Mouse (Mus musculus) hindbrain, embryonic 13.5 days (tissue): ENCODE measurements around the gene Fntb. TPM values are rescaled to one million over a fixed set of nuclear protein-coding genes. Genes with fewer than 3 reads are reported as not detected.
"Not testable (repeated sequence)": the region's sequence is repeated elsewhere in the genome, so short reads cannot be mapped to it uniquely, and the experiment has no call there.

Source experiments
- ATAC-seq: fragments of 200-750 bp; cut with Nextera tagmentation; 2 replicates; pipeline ENCODE4 v1.8.0; 2017; ENCODE audit warnings: moderate TSS enrichment; ENCODE audit not compliant: low FRiP score
- H3K27ac ChIP-seq: fragments of 300-500 bp; sonication (generic); 2 replicates; pipeline ENCODE4 v1.5.1; 2015; ENCODE audit warnings: inconsistent platforms, mild to moderate bottlenecking, moderate library complexity
- H3K27me3 ChIP-seq: fragments of 300-500 bp; sonication (generic); 2 replicates; pipeline ENCODE4 v1.6.1; 2015; ENCODE audit warnings: mild to moderate bottlenecking, inconsistent platforms
- H3K36me3 ChIP-seq: fragments of 300-500 bp; sonication (generic); 2 replicates; pipeline ENCODE4 v1.6.1; 2015; ENCODE audit warnings: mild to moderate bottlenecking, inconsistent platforms
- H3K4me1 ChIP-seq: fragments of 300-500 bp; sonication (generic); replicated peaks from 2 replicates; pipeline ENCODE4 v1.6.1; 2015; ENCODE audit warnings: inconsistent platforms
- H3K4me2 ChIP-seq: fragments of 300-500 bp; sonication (generic); 2 replicates; pipeline ENCODE4 v1.6.1; 2015; ENCODE audit warnings: inconsistent platforms, mild to moderate bottlenecking, moderate library complexity
- H3K4me3 ChIP-seq: fragments of 300-500 bp; sonication (generic); 2 replicates; pipeline ENCODE4 v1.5.1; 2015; ENCODE audit warnings: mild to moderate bottlenecking, inconsistent platforms
- H3K9ac ChIP-seq: fragments of 300-500 bp; sonication (generic); 2 replicates; pipeline ENCODE4 v1.6.1; 2015; ENCODE audit warnings: mild to moderate bottlenecking, inconsistent platforms
- H3K9me3 ChIP-seq: fragments of 300-500 bp; sonication (generic); 2 replicates; pipeline ENCODE4 v1.6.1; 2016; ENCODE audit warnings: inconsistent platforms
- WGBS: fragments of 180-500 bp; shearing (Covaris S2); methylation state at CpG from one replicate; pipeline ENCODE4 v1.1.7; 2015; 5-methylcytosine and 5-hydroxymethylcytosine counted together
- polyA plus RNA-seq: library from polyadenylated mRNA; unstranded; fragments of >200 nt; fragmentation: Nextera tagmentation; extraction: Ambion mirVana; gene quantifications from 2 replicates; pipeline ENCODE4 v1.2.1, GENCODE M21; 2015

The Fntb gene
- polyA plus RNA-seq, 1 experiment from 2014 or later, result 33.3 TPM

GRCm38 (mm10) chr12:76853378-76854142 is 88.2 kb downstream of the Fntb start:
- no peak for ATAC-seq
- no peak overlapping the region; the same call in 1 of the 2 replicates for H3K27ac ChIP-seq
- no peak overlapping the region for H3K9ac ChIP-seq
- H3K4me3 ChIP-seq, result no peak overlapping the region
- no peak overlapping the region for H3K4me2 ChIP-seq
- H3K36me3 ChIP-seq, result no peaks in the 10 kb centered on the region
- H3K27me3 ChIP-seq, result no peaks in the 10 kb centered on the region
- peaks cover 10% of the 10 kb centered on the region; the same call in 1 of the 2 replicates for H3K4me1 ChIP-seq
- 91% methylated on average over 1 of the region's 1 CpGs for WGBS
- no peaks in the 10 kb centered on the region for H3K9me3 ChIP-seq

GRCm38 (mm10) chr12:76857087-76857486 is 91.7 kb downstream of the Fntb start:
- no peak overlapping the region for H3K4me3 ChIP-seq
- H3K36me3 ChIP-seq, result no peaks in the 10 kb centered on the region; the same call in 1 of the 2 replicates
- no peak overlapping the region for H3K27ac ChIP-seq
- no peaks in the 10 kb centered on the region for H3K9me3 ChIP-seq
- 77% methylated on average over 10 of the region's 10 CpGs for WGBS
- H3K4me2 ChIP-seq, result no peak overlapping the region
- peaks cover 10% of the 10 kb centered on the region; the same call in 1 of the 2 replicates for H3K4me1 ChIP-seq
- no peaks in the 10 kb centered on the region for H3K27me3 ChIP-seq
- no peak for ATAC-seq
- H3K9ac ChIP-seq, result no peak overlapping the region

- not testable (repeated sequence) for H3K27me3 ChIP-seq, ATAC-seq, H3K9ac ChIP-seq, H3K36me3 ChIP-seq, H3K4me3 ChIP-seq, H3K9me3 ChIP-seq, H3K27ac ChIP-seq, H3K4me1 ChIP-seq, H3K4me2 ChIP-seq
- 78% methylated on average over 6 of the region's 6 CpGs for WGBS
Observed at GRCm38 (mm10) chr12:76858788-76859187, 93.4 kb downstream of the Fntb start.

- Histone ChIP-seq H3K4me3 (no peak overlapping the region), H3K27ac (no peak overlapping the region), H3K9ac (no peak overlapping the region), H3K4me1 (no peaks in the 10 kb centered on the region), H3K4me2 (no peak overlapping the region), H3K9me3 (no peaks in the 10 kb centered on the region), H3K36me3 (peaks cover 5% of the 10 kb centered on the region), H3K27me3 (no peaks in the 10 kb centered on the region)
- no peak for ATAC-seq
- WGBS, result 80% methylated on average over 11 of the region's 11 CpGs
Observed at GRCm38 (mm10) chr12:76863651-76864050, 98.3 kb downstream of the Fntb start.

- no peak overlapping the region for H3K9ac ChIP-seq
- no peak overlapping the region for H3K4me3 ChIP-seq
- H3K4me2 ChIP-seq, result no peak overlapping the region
- peaks cover 5% of the 10 kb centered on the region for H3K36me3 ChIP-seq
- no peak for ATAC-seq
- 81% methylated on average over 13 of the region's 13 CpGs for WGBS
- H3K4me1 ChIP-seq, result no peaks in the 10 kb centered on the region
- no peaks in the 10 kb centered on the region for H3K9me3 ChIP-seq
- H3K27me3 ChIP-seq, result no peaks in the 10 kb centered on the region
- no peak overlapping the region for H3K27ac ChIP-seq
Observed at GRCm38 (mm10) chr12:76865266-76865665, 99.9 kb downstream of the Fntb start.

- Histone ChIP-seq H3K4me1 (no peaks in the 10 kb centered on the region), H3K4me3 (no peak overlapping the region), H3K4me2 (no peak overlapping the region), H3K9me3 (no peaks in the 10 kb centered on the region), H3K27ac (no peak overlapping the region), H3K27me3 (no peaks in the 10 kb centered on the region), H3K36me3 (peaks cover 1% of the 10 kb centered on the region), H3K9ac (no peak overlapping the region)
- no peak for ATAC-seq
- 65% methylated on average over 10 of the region's 10 CpGs for WGBS
Observed at GRCm38 (mm10) chr12:76867586-76868280, 102.3 kb downstream of the Fntb start.

- WGBS, result 75% methylated on average over 14 of the region's 14 CpGs
- no peak overlapping the region for H3K4me2 ChIP-seq
- ATAC-seq, result no peak
Observed at GRCm38 (mm10) chr12:76868463-76869198, 103.2 kb downstream of the Fntb start.

GRCm38 (mm10) chr12:76869561-76869960 is 104.2 kb downstream of the Fntb start:
- H3K4me3 ChIP-seq, result no peak overlapping the region
- no peaks in the 10 kb centered on the region for H3K9me3 ChIP-seq
- peaks cover 15% of the 10 kb centered on the region for H3K36me3 ChIP-seq
- no peak overlapping the region for H3K9ac ChIP-seq
- H3K27ac ChIP-seq, result no peak overlapping the region
- no peaks in the 10 kb centered on the region for H3K27me3 ChIP-seq
- WGBS, result 89% methylated on average over 7 of the region's 7 CpGs
- no peaks in the 10 kb centered on the region for H3K4me1 ChIP-seq
- no peak overlapping the region for H3K4me2 ChIP-seq
- ATAC-seq, result no peak

More at GRCm38 (mm10) chr12:76868463-76869198, 103.2 kb downstream of the Fntb start:
- Histone ChIP-seq H3K9ac (no peak overlapping the region), H3K27ac (no peak overlapping the region), H3K9me3 (no peaks in the 10 kb centered on the region), H3K4me1 (no peaks in the 10 kb centered on the region), H3K4me3 (no peak overlapping the region), H3K27me3 (no peaks in the 10 kb centered on the region), H3K36me3 (peaks cover 6% of the 10 kb centered on the region; the same call in 1 of the 2 replicates)

GRCm38 (mm10) chr12:76872767-76873316 is 107.5 kb downstream of the Fntb start:
- H3K4me3 ChIP-seq, result no peak overlapping the region
- WGBS, result 83% methylated on average over 7 of the region's 7 CpGs
- H3K36me3 ChIP-seq, result peaks cover 23% of the 10 kb centered on the region
- no peaks in the 10 kb centered on the region for H3K9me3 ChIP-seq
- no peak overlapping the region for H3K27ac ChIP-seq
- H3K4me1 ChIP-seq, result no peaks in the 10 kb centered on the region
- no peak for ATAC-seq
- H3K4me2 ChIP-seq, result no peak overlapping the region
- H3K27me3 ChIP-seq, result no peaks in the 10 kb centered on the region
- H3K9ac ChIP-seq, result no peak overlapping the region

GRCm38 (mm10) chr12:76874826-76875225 is 109.4 kb downstream of the Fntb start:
- H3K27me3 ChIP-seq, result no peaks in the 10 kb centered on the region
- no peaks in the 10 kb centered on the region for H3K9me3 ChIP-seq
- 46% methylated on average over 9 of the region's 9 CpGs for WGBS
- H3K36me3 ChIP-seq, result peaks cover 23% of the 10 kb centered on the region
- H3K27ac ChIP-seq, result no peak overlapping the region
- no peak overlapping the region for H3K4me2 ChIP-seq
- ATAC-seq, result no peak
- H3K9ac ChIP-seq, result no peak overlapping the region
- no peak overlapping the region for H3K4me3 ChIP-seq
- H3K4me1 ChIP-seq, result no peaks in the 10 kb centered on the region

- Histone ChIP-seq H3K9ac (no peak overlapping the region), H3K4me3 (no peak overlapping the region), H3K4me1 (no peaks in the 10 kb centered on the region), H3K9me3 (no peaks in the 10 kb centered on the region), H3K27me3 (no peaks in the 10 kb centered on the region), H3K4me2 (no peak overlapping the region), H3K27ac (no peak overlapping the region), H3K36me3 (peaks cover 13% of the 10 kb centered on the region)
- ATAC-seq, result peak; percentile 46; the same call in 1 of the 2 replicates
- 9% methylated on average over 5 of the region's 5 CpGs for WGBS
Observed at GRCm38 (mm10) chr12:76879242-76879641, 113.9 kb downstream of the Fntb start.

GRCm38 (mm10) chr12:76880131-76880530 is 114.7 kb downstream of the Fntb start:
- no peak overlapping the region for H3K9ac ChIP-seq
- no peak for ATAC-seq
- H3K4me2 ChIP-seq, result no peak overlapping the region
- H3K27me3 ChIP-seq, result no peaks in the 10 kb centered on the region
- 90% methylated on average over 4 of the region's 4 CpGs for WGBS
- H3K4me3 ChIP-seq, result no peak overlapping the region
- peaks cover 10% of the 10 kb centered on the region for H3K36me3 ChIP-seq
- no peaks in the 10 kb centered on the region for H3K4me1 ChIP-seq
- no peaks in the 10 kb centered on the region for H3K9me3 ChIP-seq
- no peak overlapping the region for H3K27ac ChIP-seq
